Mouse (Mus musculus): ENCODE results near the gene Fkbp3.

The Fkbp3 gene

GRCm38 (mm10) chr12:65035839-65036189, 38.0 kb downstream of the Fkbp3 start:
- no peak for DNase-seq (ENCODE audit: low spot score in 2 of 2)

GRCm38 (mm10) chr12:65022842-65023241, 51.0 kb downstream of the Fkbp3 start:
- DNase-seq (ENCODE audit: low spot score in 2 of 2): no peak

All from spleen, postnatal 36 days (tissue).